In the genomic region with DNA sequence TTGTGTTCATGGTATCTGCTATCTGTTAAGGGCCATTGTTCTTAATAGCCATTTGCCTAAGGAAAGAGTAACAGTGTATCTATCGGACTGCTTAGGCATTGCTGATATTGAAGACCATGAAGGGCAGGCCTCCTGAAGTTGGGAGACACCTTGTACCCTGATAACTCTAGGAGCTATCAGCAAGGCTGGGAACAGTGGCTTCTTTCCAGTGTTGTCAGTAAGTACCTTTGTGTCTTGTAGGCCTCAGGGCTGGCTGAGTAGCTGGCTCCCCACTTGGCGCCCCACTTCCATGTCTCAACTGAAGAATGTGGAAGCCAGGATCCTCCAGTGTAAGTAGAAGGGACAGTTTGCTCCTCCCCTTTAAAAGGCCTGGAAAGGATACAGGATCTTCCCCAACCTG, we compare ENCODE assay signal across 28 mouse cellular contexts. TPM values are rescaled to one million over a fixed set of nuclear protein-coding genes. Genes with fewer than 3 reads are reported as not detected.
"Had no signal": no experiment of that assay in that cellular context is flagged by ENCODE, and none has a peak within 500 bp of the region (broad histone marks: within the 10 kb centered on the region; RNA-seq: fewer than 3 reads in every experiment).

No protein-coding gene starts in this region.

- H3K4me2 ChIP-seq: lung, embryonic 15.5 days; midbrain, embryonic 12.5 days; neural tube, embryonic 15.5 days had no signal

- H3K27ac ChIP-seq: liver, embryonic 14.5 days; lung, embryonic 15.5 days; midbrain, embryonic 10.5 days; midbrain, embryonic 12.5 days; neural tube, embryonic 13.5 days; neural tube, embryonic 15.5 days had no signal

- H3K27me3 ChIP-seq: lung, embryonic 15.5 days; neural tube, embryonic 15.5 days had no signal

- H3K36me3 ChIP-seq: lung, embryonic 15.5 days had no signal

- ATAC-seq: lung, postnatal 0 days; midbrain, embryonic 16.5 days had no signal

- DNase-seq: lung, adult 2 months; lung, postnatal 4 days; midbrain, embryonic 14.5 days; retina, postnatal 1 day; right cerebral cortex, adult 18-20 months; right cerebral cortex, postnatal 25 days; right cerebral cortex, postnatal 4 days; spleen, adult 18-20 months; thymus, adult 2 months; thymus, postnatal 14 days; thymus, postnatal 36 days had no signal

- H3K4me3 ChIP-seq: lung, embryonic 15.5 days; midbrain, embryonic 10.5 days; midbrain, embryonic 12.5 days; myocyte; neural tube, embryonic 13.5 days; neural tube, embryonic 15.5 days had no signal

- H3K9ac ChIP-seq: liver, embryonic 14.5 days; lung, embryonic 15.5 days; midbrain, embryonic 12.5 days; neural tube, embryonic 13.5 days; neural tube, embryonic 15.5 days had no signal

- H3K9me3 ChIP-seq: lung, embryonic 15.5 days; midbrain, embryonic 10.5 days; midbrain, embryonic 12.5 days; neural tube, embryonic 13.5 days; neural tube, embryonic 15.5 days had no signal

RNA-seq across cellular contexts. Expression of a gene that starts 23.4 kb away (rescaled TPM):
- polyA plus RNA-seq: liver, adult 2 months; liver, embryonic 14.5 days; liver, embryonic 16.5 days; lung, adult 2 months; lung, embryonic 15.5 days; midbrain, embryonic 10.5 days; midbrain, embryonic 12.5 days; midbrain, embryonic 14.5 days; midbrain, embryonic 16.5 days; myocyte; neural tube, embryonic 11.5 days; neural tube, embryonic 13.5 days; neural tube, embryonic 15.5 days; small intestine, adult 2 months; stomach, embryonic 14.5 days; stomach, embryonic 16.5 days; testis, adult 2 months; thymus, adult 2 months; urinary bladder, adult 2 months had no signal
